Mouse (Mus musculus) cortical plate, adult 2 months (tissue): ENCODE measurements at regions not wholly inside any gene's neighbourhood (a gene's known extent, or its start where the extent isn't known, plus 50 kb on each side); places are given as distances from the start of the nearest gene placed in this dataset.

Experiments used
- CTCF ChIP-seq: fragments of 200-500 bp; IDR thresholded peaks from 2 replicates; pipeline ENCODE4 v1.5.1; 2011; ENCODE audit warnings: mild to moderate bottlenecking, control low read depth, low read length; ENCODE audit not compliant: insufficient read depth; ENCODE audit errors: extremely low read depth
- POLR2A ChIP-seq: fragments of 200-500 bp; IDR thresholded peaks from 2 replicates; pipeline ENCODE4 v1.6.1; 2011; ENCODE audit warnings: mild to moderate bottlenecking, low read length, control low read depth; ENCODE audit not compliant: insufficient read depth; ENCODE audit errors: extremely low read depth

DNA sequence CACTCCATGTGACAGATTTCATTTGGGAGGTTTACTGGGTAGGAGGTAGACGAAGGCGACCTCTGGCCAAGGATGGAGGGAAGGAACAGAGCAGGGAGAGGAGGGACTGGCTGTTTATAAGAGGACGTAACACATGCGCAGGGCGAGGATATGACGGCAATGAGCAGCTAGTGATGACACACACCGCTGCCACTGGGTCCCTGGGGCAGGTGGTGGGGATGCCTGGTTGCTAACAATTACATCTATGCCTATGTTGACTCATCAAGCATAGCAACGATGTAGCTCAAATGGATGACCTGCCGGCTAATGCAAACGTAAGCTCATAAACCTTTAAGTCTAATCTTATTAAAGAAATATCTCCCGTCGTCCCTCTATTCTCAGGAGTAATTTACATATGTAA, 122.9 kb downstream of the Spry2 start:
- no peak for TF ChIP-seq CTCF
- TF ChIP-seq POLR2A: no peak
